ENCODE assay signal across 25 mouse cellular contexts in genomic region chrX:52145563-52145962, GRCm38 (mm10). TPM values are rescaled to one million over a fixed set of nuclear protein-coding genes. Genes with fewer than 3 reads are reported as not detected.
DNase-seq lines count a peak whose midpoint lies in the region; ATAC-seq and TF ChIP-seq lines count a peak whose summit lies in the region.
"Had no signal": no experiment of that assay in that cellular context is flagged by ENCODE, and none has a peak within 500 bp of the region (broad histone marks: within the 10 kb centered on the region; RNA-seq: fewer than 3 reads in every experiment).

No protein-coding gene starts in this region.

- H3K4me3 ChIP-seq in liver, adult 2 months (ENCODE audit: insufficient read depth, low read depth, low read length) = no peak overlapping the region
- no peak overlapping the region for H3K4me3 ChIP-seq in liver, embryonic 11.5 days (ENCODE audit: low read depth, low read length)
- no peak overlapping the region for H3K4me3 ChIP-seq in intestine, embryonic 16.5 days (ENCODE audit: low read length)
- H3K4me3 ChIP-seq in midbrain, embryonic 15.5 days = no peak overlapping the region
- no peak overlapping the region for H3K4me3 ChIP-seq in midbrain, postnatal 0 days (ENCODE audit: low read depth, low read length)
- H3K4me3 ChIP-seq: embryonic facial prominence, embryonic 13.5 days; forebrain, embryonic 10.5 days; gastrocnemius, adult 2 months; heart, adult 2 months; heart, embryonic 12.5 days; neural tube, embryonic 13.5 days had no signal

- H3K27me3 ChIP-seq in liver, adult 2 months (ENCODE audit: control insufficient read depth, insufficient read depth, low read length) = no peaks in the 10 kb centered on the region
- no peaks in the 10 kb centered on the region for H3K27me3 ChIP-seq in liver, embryonic 11.5 days (replicated peaks; ENCODE audit: control insufficient read depth, insufficient read depth, low read length)
- no peaks in the 10 kb centered on the region for H3K27me3 ChIP-seq in intestine, embryonic 16.5 days (replicated peaks; ENCODE audit: control insufficient read depth, insufficient read depth, low read length)
- no peaks in the 10 kb centered on the region for H3K27me3 ChIP-seq in midbrain, embryonic 15.5 days (replicated peaks)
- H3K27me3 ChIP-seq in midbrain, postnatal 0 days (ENCODE audit: insufficient read depth, low read length) = no peaks in the 10 kb centered on the region
- H3K27me3 ChIP-seq: embryonic facial prominence, embryonic 13.5 days; heart, embryonic 12.5 days had no signal

- TF ChIP-seq POLR2A in liver, adult 2 months (IDR thresholded peaks at IDR 0.05; ENCODE audit: extremely low read depth, insufficient read depth, low read length) = no peak

- H3K27ac ChIP-seq in liver, adult 2 months (replicated peaks; ENCODE audit: insufficient read depth, low read depth, low read length) = peak overlapping the region; percentile 97
- no peak overlapping the region for H3K27ac ChIP-seq in liver, embryonic 11.5 days (ENCODE audit: low read depth, low read length)
- H3K27ac ChIP-seq in intestine, embryonic 16.5 days (ENCODE audit: low read length) = peak overlapping the region; percentile 59
- no peak overlapping the region for H3K27ac ChIP-seq in midbrain, embryonic 15.5 days
- H3K27ac ChIP-seq in midbrain, postnatal 0 days (ENCODE audit: low read depth, low read length) = no peak overlapping the region
- H3K27ac ChIP-seq: embryonic facial prominence, embryonic 13.5 days; forebrain, embryonic 10.5 days; gastrocnemius, adult 2 months; heart, adult 2 months; hindbrain, embryonic 14.5 days; liver, embryonic 14.5 days; neural tube, embryonic 13.5 days had no signal

- H3K36me3 ChIP-seq in liver, adult 2 months (ENCODE audit: control insufficient read depth, insufficient read depth, low read length) = no peaks in the 10 kb centered on the region; the same call in 1 of the 2 replicates
- H3K36me3 ChIP-seq in liver, embryonic 11.5 days (ENCODE audit: control insufficient read depth, insufficient read depth, low read length) = no peaks in the 10 kb centered on the region
- no peaks in the 10 kb centered on the region for H3K36me3 ChIP-seq in intestine, embryonic 16.5 days (ENCODE audit: control insufficient read depth, insufficient read depth, low read length)
- H3K36me3 ChIP-seq in midbrain, embryonic 15.5 days (replicated peaks) = no peaks in the 10 kb centered on the region
- no peaks in the 10 kb centered on the region for H3K36me3 ChIP-seq in midbrain, postnatal 0 days (ENCODE audit: insufficient read depth, low read length)
- H3K36me3 ChIP-seq: embryonic facial prominence, embryonic 13.5 days; heart, embryonic 12.5 days; neural tube, embryonic 13.5 days had no signal

- H3K4me2 ChIP-seq in liver, embryonic 11.5 days = no peak overlapping the region
- H3K4me2 ChIP-seq in intestine, embryonic 16.5 days (ENCODE audit: low read depth, low read length) = no peak overlapping the region
- H3K4me2 ChIP-seq in midbrain, embryonic 15.5 days = no peak overlapping the region
- H3K4me2 ChIP-seq in midbrain, postnatal 0 days (ENCODE audit: low read depth, low read length, poor library complexity, severe bottlenecking) = no peak overlapping the region
- H3K4me2 ChIP-seq: embryonic facial prominence, embryonic 13.5 days; heart, embryonic 12.5 days; hindbrain, embryonic 14.5 days; lung, embryonic 14.5 days; midbrain, embryonic 11.5 days; neural tube, embryonic 13.5 days had no signal

- H3K9me3 ChIP-seq in liver, embryonic 11.5 days (ENCODE audit: control insufficient read depth, low read length) = no peaks in the 10 kb centered on the region
- no peaks in the 10 kb centered on the region for H3K9me3 ChIP-seq in intestine, embryonic 16.5 days (ENCODE audit: control insufficient read depth, low read length)
- H3K9me3 ChIP-seq in midbrain, embryonic 15.5 days = no peaks in the 10 kb centered on the region
- H3K9me3 ChIP-seq in midbrain, postnatal 0 days (ENCODE audit: low read length) = no peaks in the 10 kb centered on the region
- H3K9me3 ChIP-seq: embryonic facial prominence, embryonic 13.5 days; forebrain, embryonic 10.5 days; neural tube, embryonic 13.5 days had no signal

- H3K79me2 ChIP-seq in liver, adult 2 months (ENCODE audit: control insufficient read depth, insufficient read depth, low read length) = peaks cover 14% of the 10 kb centered on the region; the same call in 1 of the 2 replicates

- peak; percentile 83 for DNase-seq in liver, adult 2 months (ENCODE audit: extremely low read depth, low read depth, low spot score)
- DNase-seq in liver, embryonic 11.5 days (ENCODE audit: low spot score) = no peak
- DNase-seq in cerebellum, postnatal 36 days = no peak
- no peak for DNase-seq in midbrain, postnatal 0 days (ENCODE audit: low spot score)
- DNase-seq: B cell, adult 2 months; cerebellum, adult 8-10 months; embryo, embryonic 11 days; gastrocnemius, adult 2 months; gastrocnemius, postnatal 36 days; heart, adult 2 months; layer of hippocampus, adult 9-11 months; lung, embryonic 14.5 days; lung, postnatal 14 days; right cerebral cortex, postnatal 4 days had no signal

- peak overlapping the region; percentile 50; the same call in 1 of the 2 replicates for H3K9ac ChIP-seq in liver, adult 2 months (ENCODE audit: low read depth, low read length)
- no peak overlapping the region for H3K9ac ChIP-seq in liver, embryonic 11.5 days (ENCODE audit: low read depth, low read length)
- no peak overlapping the region for H3K9ac ChIP-seq in intestine, embryonic 16.5 days (ENCODE audit: low read depth, low read length)
- no peak overlapping the region for H3K9ac ChIP-seq in midbrain, embryonic 15.5 days
- H3K9ac ChIP-seq in midbrain, postnatal 0 days (replicated peaks; ENCODE audit: low read length, poor library complexity, severe bottlenecking) = no peak overlapping the region
- H3K9ac ChIP-seq: embryonic facial prominence, embryonic 13.5 days; heart, embryonic 12.5 days; hindbrain, embryonic 14.5 days; liver, embryonic 14.5 days; lung, embryonic 14.5 days; neural tube, embryonic 13.5 days had no signal

- no peak; the same call in 1 of the 2 replicates for ATAC-seq in liver, embryonic 11.5 days (replicated peaks; ENCODE audit: low FRiP score)
- peak; percentile 93 for ATAC-seq in intestine, embryonic 16.5 days
- peak; percentile 48 for ATAC-seq in megakaryocyte progenitor cell, adult 5-6 weeks (replicated peaks; ENCODE audit: poor library complexity)
- no peak for ATAC-seq in midbrain, embryonic 15.5 days (replicated peaks)
- no peak for ATAC-seq in midbrain, postnatal 0 days (ENCODE audit: low FRiP score)
- ATAC-seq: forebrain, embryonic 16.5 days had no signal

- TF ChIP-seq CTCF in liver, adult 2 months (IDR thresholded peaks at IDR 0.05; ENCODE audit: low read depth, low read length) = no peak
- TF ChIP-seq CTCF in midbrain, postnatal 0 days (IDR thresholded peaks at IDR 0.05) = no peak

- H3K4me1 ChIP-seq in liver, adult 2 months (ENCODE audit: control insufficient read depth, insufficient read depth, low read length) = peaks cover 12% of the 10 kb centered on the region
- no peaks in the 10 kb centered on the region; the same call in 1 of the 2 replicates for H3K4me1 ChIP-seq in liver, embryonic 11.5 days (replicated peaks; ENCODE audit: control insufficient read depth, insufficient read depth, low read length)
- H3K4me1 ChIP-seq in intestine, embryonic 16.5 days (ENCODE audit: control insufficient read depth, insufficient read depth, low read length) = no peaks in the 10 kb centered on the region
- H3K4me1 ChIP-seq in midbrain, embryonic 15.5 days = no peaks in the 10 kb centered on the region
- no peaks in the 10 kb centered on the region for H3K4me1 ChIP-seq in midbrain, postnatal 0 days (ENCODE audit: insufficient read depth, low read length)
- H3K4me1 ChIP-seq: embryonic facial prominence, embryonic 13.5 days; heart, embryonic 12.5 days; neural tube, embryonic 13.5 days had no signal

RNA-seq across cellular contexts. Expression of gene Gpc4, which starts 19.5 kb away (rescaled TPM):
- total RNA-seq in liver, adult 2 months (2014; rRNA removed) = 30.3 and 35.7 TPM in 2 replicates
- 29.7 and 30.8 TPM in 2 replicates for polyA plus RNA-seq in liver, adult 2 months (2012; rRNA removed)
- polyA plus RNA-seq in liver, embryonic 11.5 days (2014; fragmentation: Nextera tagmentation; extraction: Ambion mirVana) = 11.5 and 13.4 TPM in 2 replicates
- polyA plus RNA-seq in intestine, embryonic 16.5 days (2015; fragmentation: Nextera tagmentation; extraction: Ambion mirVana) = 26.3 and 26.6 TPM in 2 replicates
- 1.7 and 2.0 TPM in 2 replicates for total RNA-seq in megakaryocyte progenitor cell, adult 5-6 weeks (2015)
- 0.30 and 0.33 TPM in 2 replicates for total RNA-seq in megakaryocyte progenitor cell, adult 5-6 weeks (2017)
- 9.6 and 11.3 TPM in 2 replicates for polyA plus RNA-seq in midbrain, embryonic 15.5 days (2015; fragmentation: Nextera tagmentation; extraction: Ambion mirVana)
- 1.6 and 4.1 TPM in 2 replicates for total RNA-seq in midbrain, postnatal 0 days (2014; rRNA removed)
- 7.2 and 7.6 TPM in 2 replicates for polyA plus RNA-seq in midbrain, postnatal 0 days (2015; fragmentation: Nextera tagmentation; extraction: Ambion mirVana)

Comparison
In these comparisons a context has a peak if more than half of its experiments do, and no peak if none do; other contexts are left out.
1. H3K27ac ChIP-seq: peak in liver, adult 2 months (single experiment) and intestine, embryonic 16.5 days (single experiment); none in liver, embryonic 11.5 days (single experiment), midbrain, embryonic 15.5 days (single experiment) and midbrain, postnatal 0 days (single experiment).
2. ATAC-seq: peak in intestine, embryonic 16.5 days (single experiment) and megakaryocyte progenitor cell, adult 5-6 weeks (single experiment); none in liver, embryonic 11.5 days (single experiment), midbrain, embryonic 15.5 days (single experiment) and midbrain, postnatal 0 days (single experiment).